Comparison of ENCODE assay signal across 34 mouse cellular contexts in genomic region chr7:90243643-90244042, GRCm38 (mm10). TPM values are rescaled to one million over a fixed set of nuclear protein-coding genes. Genes with fewer than 3 reads are reported as not detected.
A peak's percentile ranks its signal among the peaks of the same experiment; 100 is the strongest.
DNase-seq lines count a peak whose midpoint lies in the region; ATAC-seq and TF ChIP-seq lines count a peak whose summit lies in the region.
"Had no signal": no experiment of that assay in that cellular context is flagged by ENCODE, and none has a peak within 500 bp of the region (broad histone marks: within the 10 kb centered on the region; RNA-seq: fewer than 3 reads in every experiment).

No protein-coding gene starts in this region.

- no peak overlapping the region for H3K9ac ChIP-seq in liver, embryonic 12.5 days
- H3K9ac ChIP-seq in liver, postnatal 0 days (replicated peaks): no peak overlapping the region
- H3K9ac ChIP-seq: embryonic facial prominence, embryonic 15.5 days; forebrain, embryonic 13.5 days; heart, embryonic 15.5 days; hindbrain, embryonic 12.5 days; limb, embryonic 15.5 days; lung, embryonic 15.5 days; midbrain, embryonic 15.5 days; neural tube, embryonic 15.5 days had no signal

- TF ChIP-seq CTCF in liver, postnatal 0 days (IDR thresholded peaks at IDR 0.05; ENCODE audit: low read depth): no peak

- H3K4me2 ChIP-seq in liver, embryonic 12.5 days: no peak overlapping the region
- H3K4me2 ChIP-seq in liver, postnatal 0 days (ENCODE audit: low read depth, low read length): no peak overlapping the region
- H3K4me2 ChIP-seq: embryonic facial prominence, embryonic 15.5 days; forebrain, embryonic 13.5 days; heart, embryonic 15.5 days; hindbrain, embryonic 12.5 days; limb, embryonic 15.5 days; lung, embryonic 15.5 days; midbrain, embryonic 15.5 days; neural tube, embryonic 15.5 days had no signal

- peaks cover 66% of the 10 kb centered on the region for H3K4me1 ChIP-seq in megakaryocyte, embryonic 14.5 days
- H3K4me1 ChIP-seq in liver, embryonic 12.5 days: peaks cover 8% of the 10 kb centered on the region
- H3K4me1 ChIP-seq in liver, postnatal 0 days (ENCODE audit: insufficient read depth): peaks cover 4% of the 10 kb centered on the region; the same call in 1 of the 2 replicates
- no peaks in the 10 kb centered on the region for H3K4me1 ChIP-seq in heart, embryonic 10.5 days
- H3K4me1 ChIP-seq: embryonic facial prominence, embryonic 15.5 days; forebrain, embryonic 13.5 days; heart, embryonic 15.5 days; hindbrain, embryonic 12.5 days; limb, embryonic 15.5 days; lung, embryonic 15.5 days; midbrain, embryonic 15.5 days; neural tube, embryonic 15.5 days had no signal

- TF ChIP-seq EP300 in liver, postnatal 0 days (IDR thresholded peaks at IDR 0.05; ENCODE audit: low read depth): peak; percentile 79

- ATAC-seq in megakaryocyte, adult 5-6 weeks (ENCODE audit: poor library complexity, severe bottlenecking): no peak
- peak; percentile 70 for ATAC-seq in liver, embryonic 12.5 days
- ATAC-seq in liver, postnatal 0 days: peak; percentile 40; the same call in 1 of the 2 replicates
- ATAC-seq in cerebellum, adult (ENCODE audit: insufficient number of reproducible peaks, low FRiP score, low TSS enrichment): no peak
- ATAC-seq: CD4-positive, CD25-positive, alpha-beta regulatory T cell, adult 4 months; forebrain, embryonic 13.5 days; intestine, embryonic 16.5 days; midbrain, embryonic 15.5 days had no signal

- H3K9me3 ChIP-seq in megakaryocyte, embryonic 14.5 days: peaks cover 8% of the 10 kb centered on the region
- H3K9me3 ChIP-seq in liver, embryonic 12.5 days (replicated peaks): no peaks in the 10 kb centered on the region; the same call in 1 of the 2 replicates
- no peaks in the 10 kb centered on the region for H3K9me3 ChIP-seq in liver, postnatal 0 days (ENCODE audit: low read length)
- no peaks in the 10 kb centered on the region for H3K9me3 ChIP-seq in heart, embryonic 10.5 days
- H3K9me3 ChIP-seq: embryonic facial prominence, embryonic 10.5 days; embryonic facial prominence, embryonic 15.5 days; forebrain, embryonic 13.5 days; heart, embryonic 15.5 days; hindbrain, embryonic 12.5 days; limb, embryonic 15.5 days; lung, embryonic 15.5 days; midbrain, embryonic 10.5 days; midbrain, embryonic 15.5 days; neural tube, embryonic 15.5 days had no signal

- H3K27ac ChIP-seq in liver, embryonic 12.5 days: no peak overlapping the region
- no peak overlapping the region for H3K27ac ChIP-seq in liver, postnatal 0 days (ENCODE audit: low read depth)
- no peak overlapping the region for H3K27ac ChIP-seq in heart, embryonic 10.5 days
- H3K27ac ChIP-seq: embryonic facial prominence, embryonic 10.5 days; embryonic facial prominence, embryonic 15.5 days; forebrain, embryonic 13.5 days; heart, embryonic 15.5 days; hindbrain, embryonic 12.5 days; limb, embryonic 15.5 days; lung, embryonic 15.5 days; midbrain, embryonic 10.5 days; midbrain, embryonic 15.5 days; neural tube, embryonic 15.5 days had no signal

- DNase-seq in liver, postnatal 0 days: no peak
- DNase-seq in T-cell, adult 2 months (ENCODE audit: low spot score): no peak
- DNase-seq in heart, embryonic 10.5 days (ENCODE audit: low spot score): no peak
- DNase-seq: adrenal gland, postnatal 14 days; cerebellum, adult 18-20 months; cerebellum, postnatal 14 days; gastrocnemius, postnatal 10 days; heart, postnatal 36 days; kidney, adult 9 months; kidney, postnatal 10 days; layer of hippocampus, postnatal 36 days; left cerebral cortex, postnatal 4 days; lung, postnatal 36 days; retina, postnatal 1 day; right cerebral cortex, postnatal 25 days; thymus, postnatal 25 days had no signal

- H3K36me3 ChIP-seq in megakaryocyte, embryonic 14.5 days (replicated peaks; ENCODE audit: low read length): peaks cover 15% of the 10 kb centered on the region
- H3K36me3 ChIP-seq in liver, embryonic 12.5 days: no peaks in the 10 kb centered on the region
- no peaks in the 10 kb centered on the region for H3K36me3 ChIP-seq in liver, postnatal 0 days (replicated peaks; ENCODE audit: insufficient read depth, low read length)
- no peaks in the 10 kb centered on the region for H3K36me3 ChIP-seq in heart, embryonic 10.5 days
- H3K36me3 ChIP-seq: embryonic facial prominence, embryonic 10.5 days; embryonic facial prominence, embryonic 15.5 days; heart, embryonic 15.5 days; hindbrain, embryonic 12.5 days; limb, embryonic 15.5 days; lung, embryonic 15.5 days; midbrain, embryonic 10.5 days; midbrain, embryonic 15.5 days; neural tube, embryonic 15.5 days had no signal

- H3K27me3 ChIP-seq in megakaryocyte, embryonic 14.5 days (replicated peaks): no peaks in the 10 kb centered on the region
- no peaks in the 10 kb centered on the region for H3K27me3 ChIP-seq in liver, embryonic 12.5 days (replicated peaks)
- no peaks in the 10 kb centered on the region for H3K27me3 ChIP-seq in liver, postnatal 0 days (ENCODE audit: insufficient read depth, low read length)
- H3K27me3 ChIP-seq in heart, embryonic 10.5 days (ENCODE audit: insufficient read depth, poor library complexity, severe bottlenecking): no peaks in the 10 kb centered on the region
- H3K27me3 ChIP-seq: embryonic facial prominence, embryonic 15.5 days; forebrain, embryonic 13.5 days; heart, embryonic 15.5 days; hindbrain, embryonic 12.5 days; limb, embryonic 15.5 days; lung, embryonic 15.5 days; midbrain, embryonic 15.5 days; neural tube, embryonic 15.5 days had no signal

- WGBS in liver, embryonic 12.5 days (ENCODE audit: insufficient replicate concordance): 15% methylated on average over 5 of the region's 5 CpGs
- WGBS in liver, postnatal 0 days (ENCODE audit: insufficient replicate concordance): 43% methylated on average over 5 of the region's 5 CpGs
- 74% methylated on average over 5 of the region's 5 CpGs for whole genome bisulfite sequencing in heart, embryonic 10.5 days

- peak overlapping the region; percentile 46 for H3K4me3 ChIP-seq in megakaryocyte, embryonic 14.5 days (replicated peaks)
- H3K4me3 ChIP-seq in liver, embryonic 12.5 days: no peak overlapping the region
- no peak overlapping the region for H3K4me3 ChIP-seq in liver, postnatal 0 days (ENCODE audit: low read depth, low read length)
- H3K4me3 ChIP-seq in heart, embryonic 10.5 days: no peak overlapping the region
- H3K4me3 ChIP-seq: embryonic facial prominence, embryonic 10.5 days; embryonic facial prominence, embryonic 15.5 days; forebrain, embryonic 13.5 days; heart, embryonic 15.5 days; hindbrain, embryonic 12.5 days; limb, embryonic 15.5 days; lung, embryonic 15.5 days; midbrain, embryonic 10.5 days; midbrain, embryonic 15.5 days; neural tube, embryonic 15.5 days had no signal

RNA-seq across cellular contexts. Expression of gene Ccdc83, which starts 21.9 kb away (rescaled TPM):
- polyA plus RNA-seq in megakaryocyte, embryonic 14.5 days (2012; ENCODE audit: insufficient read depth, low replicate concordance): not detected in 2 replicates
- total RNA-seq in megakaryocyte, adult 5-6 weeks (2015): not detected in 2 replicates
- total RNA-seq in megakaryocyte, adult 5-6 weeks (2017): not detected in 2 replicates
- polyA plus RNA-seq in liver, embryonic 12.5 days (2016; fragmentation: Nextera tagmentation; extraction: Ambion mirVana): not detected in 2 replicates
- polyA plus RNA-seq in liver, postnatal 0 days (2015; fragmentation: Nextera tagmentation; extraction: Ambion mirVana): not detected in 2 replicates
- 0.24 TPM in 1 of 2 replicates, not detected in the other for polyA plus RNA-seq in heart, embryonic 10.5 days (2016; fragmentation: Nextera tagmentation; extraction: Ambion mirVana)
- total RNA-seq: adrenal gland, postnatal 14 days; layer of hippocampus, postnatal 36 days; left cerebral cortex, postnatal 4 days had no signal
- polyA plus RNA-seq: CD4-positive, CD25-positive, alpha-beta regulatory T cell, adult 4 months; embryonic facial prominence, embryonic 10.5 days; forebrain, embryonic 13.5 days; heart, embryonic 15.5 days; hindbrain, embryonic 12.5 days; intestine, embryonic 16.5 days; large intestine, adult 2 months; limb, embryonic 15.5 days; lung, embryonic 15.5 days; midbrain, embryonic 10.5 days; midbrain, embryonic 15.5 days; neural tube, embryonic 15.5 days; stomach, embryonic 16.5 days had no signal

RNA-seq across cellular contexts. Expression of gene Sytl2, which starts 58.4 kb away (rescaled TPM):
- 0.37 and 0.84 TPM in 2 replicates for polyA plus RNA-seq in megakaryocyte, embryonic 14.5 days (2012; ENCODE audit: insufficient read depth, low replicate concordance)
- total RNA-seq in megakaryocyte, adult 5-6 weeks (2015): 1.4 and 1.9 TPM in 2 replicates
- total RNA-seq in megakaryocyte, adult 5-6 weeks (2017): 1.7 and 2.3 TPM in 2 replicates
- polyA plus RNA-seq in liver, embryonic 12.5 days (2016; fragmentation: Nextera tagmentation; extraction: Ambion mirVana): 0.95 and 1.1 TPM in 2 replicates
- 0.42 and 0.66 TPM in 2 replicates for polyA plus RNA-seq in liver, postnatal 0 days (2015; fragmentation: Nextera tagmentation; extraction: Ambion mirVana)
- 3.2 and 3.4 TPM in 2 replicates for polyA plus RNA-seq in heart, embryonic 10.5 days (2016; fragmentation: Nextera tagmentation; extraction: Ambion mirVana)

Comparison
In these comparisons a context has a peak if more than half of its experiments do, and no peak if none do; other contexts are left out.
1. ATAC-seq: peak in liver, embryonic 12.5 days (single experiment) and liver, postnatal 0 days (single experiment); none in megakaryocyte, adult 5-6 weeks (single experiment) and cerebellum, adult (single experiment).